Mouse (Mus musculus) midbrain, embryonic 14.5 days (tissue): ENCODE measurements around the gene Apoa2. TPM values are rescaled to one million over a fixed set of nuclear protein-coding genes. Genes with fewer than 3 reads are reported as not detected.
A peak's percentile ranks its signal among the peaks of the same experiment; 100 is the strongest.

Experiments used
- ATAC-seq: fragments of 200-750 bp; cut with Nextera tagmentation; 2 replicates; pipeline ENCODE4 v1.8.0; 2017; ENCODE audit warnings: moderate number of reproducible peaks, moderate library complexity; ENCODE audit not compliant: low FRiP score, low TSS enrichment
- DNase-seq: peaks from one replicate; pipeline ENCODE4 v3.0.0-alpha.2; 2015
- H3K27ac ChIP-seq: fragments of 300-500 bp; sonication (generic); replicated peaks from 2 replicates; pipeline ENCODE4 v1.5.1; 2014; ENCODE audit warnings: mild to moderate bottlenecking, low read depth, low read length, moderate library complexity
- H3K27me3 ChIP-seq: fragments of 300-500 bp; sonication (generic); 2 replicates; pipeline ENCODE4 v1.6.1; 2014; ENCODE audit warnings: low read length, control low read depth, mixed read lengths; ENCODE audit not compliant: control insufficient read depth, insufficient read depth
- H3K36me3 ChIP-seq: fragments of 300-500 bp; sonication (generic); 2 replicates; pipeline ENCODE4 v1.6.1; 2014; ENCODE audit warnings: low read length, control low read depth; ENCODE audit not compliant: control insufficient read depth, insufficient read depth
- H3K4me1 ChIP-seq: fragments of 300-500 bp; sonication (generic); 2 replicates; pipeline ENCODE4 v1.6.1; 2014; ENCODE audit warnings: mild to moderate bottlenecking, antibody characterized with exemption, low read length, control low read depth; ENCODE audit not compliant: control insufficient read depth, insufficient read depth
- H3K4me2 ChIP-seq: fragments of 300-500 bp; sonication (generic); 2 replicates; pipeline ENCODE4 v1.6.1; 2014; ENCODE audit warnings: mild to moderate bottlenecking, low read length, moderate library complexity
- H3K4me3 ChIP-seq: fragments of 300-500 bp; sonication (generic); replicated peaks from 2 replicates; pipeline ENCODE4 v1.5.1; 2014; ENCODE audit warnings: low read depth, low read length
- H3K9ac ChIP-seq: fragments of 300-500 bp; sonication (generic); replicated peaks from 2 replicates; pipeline ENCODE4 v1.6.1; 2014; ENCODE audit warnings: mild to moderate bottlenecking, low read length, moderate library complexity
- H3K9me3 ChIP-seq: fragments of 300-500 bp; sonication (generic); 2 replicates; pipeline ENCODE4 v1.6.1; 2016; ENCODE audit warnings: low read length, control low read depth, mixed read lengths; ENCODE audit not compliant: control insufficient read depth
- WGBS: fragments of 180-500 bp; shearing (Covaris S2); extraction: QIAGEN DNeasy Blood & Tissue Kit; methylation state at CpG from one replicate; pipeline ENCODE4 v1.1.7; 2014; 5-methylcytosine and 5-hydroxymethylcytosine counted together
- polyA plus RNA-seq: library from polyadenylated mRNA; unstranded; fragments of >200 nt; fragmentation: Nextera tagmentation; extraction: Ambion mirVana; gene quantifications from 2 replicates; pipeline ENCODE4 v1.2.1, GENCODE M21; 2014

Apoa2 gene
- polyA plus RNA-seq, 1 experiment from 2014 or later: 4.1 TPM

- 37% methylated on average over 3 of the region's 3 CpGs for WGBS
- Histone ChIP-seq H3K4me1 (peaks cover 36% of the 10 kb centered on the region), H3K27me3 (no peaks in the 10 kb centered on the region), H3K27ac (0 out of 2 replicates have a peak overlapping the region, but pooled peaks have one; percentile 8), H3K9me3 (no peaks in the 10 kb centered on the region), H3K4me2 (no peak overlapping the region), H3K9ac (no peak overlapping the region), H3K36me3 (peaks cover 13% of the 10 kb centered on the region), H3K4me3 (no peak overlapping the region)
- no peak for DNase-seq
- no peak for ATAC-seq
Observed at GRCm38 (mm10) chr1:171248386-171249226, 23.8 kb downstream of the Apoa2 start.

DNA sequence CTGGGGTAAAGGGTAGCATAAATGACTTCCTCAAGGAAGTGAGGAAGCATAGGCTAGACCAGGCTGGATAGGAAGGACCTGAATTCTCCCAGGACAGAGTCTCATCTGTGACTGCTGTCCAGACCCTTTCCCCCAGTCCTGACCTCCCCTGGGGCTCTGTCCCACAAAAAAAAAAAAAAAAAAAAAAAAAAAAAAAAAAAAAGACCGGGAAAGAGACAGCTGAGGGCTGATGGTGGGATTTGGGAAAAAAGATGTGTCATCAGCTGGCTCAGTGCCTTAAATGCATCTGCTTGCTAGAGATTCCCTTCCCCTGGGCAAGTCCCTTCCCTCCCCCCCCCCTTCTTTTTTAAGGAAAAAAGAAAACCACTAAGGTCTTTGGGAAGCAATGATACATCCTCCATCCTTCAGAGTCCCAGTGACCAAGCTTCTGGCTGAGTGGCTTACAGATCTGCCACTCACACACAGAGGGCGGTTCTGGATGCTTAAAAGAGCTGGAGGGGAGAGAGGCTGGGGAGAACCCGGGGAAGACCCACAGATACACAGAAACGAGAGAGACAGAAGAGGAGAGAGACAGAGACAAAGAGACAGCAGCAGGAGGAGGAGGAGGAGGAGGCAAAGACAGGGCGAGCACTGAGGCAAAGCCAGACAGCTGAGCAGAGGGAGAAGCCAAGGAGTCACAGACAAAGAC is 25.2 kb downstream of the Apoa2 start, which contains the start of gene Adamts4:
Gene Adamts4, plus strand, starts transcription at position 509 of the 688 bp plus-strand sequence.
- peak within 1 kb of the TSS; percentile 39 for H3K9ac ChIP-seq
- peak; percentile 71 for DNase-seq
- H3K4me1 ChIP-seq: peaks cover 36% of the 10 kb centered on the region
- H3K27ac ChIP-seq: no peak within 1 kb of the TSS; the same call in 1 of the 2 replicates
- ATAC-seq: no peak
- peak within 1 kb of the TSS; percentile 25 for H3K4me3 ChIP-seq
- no peaks in the 10 kb centered on the region for H3K27me3 ChIP-seq
- no peaks in the 10 kb centered on the region for H3K9me3 ChIP-seq
- peak within 1 kb of the TSS; percentile 55 for H3K4me2 ChIP-seq
- WGBS: 5% methylated on average over 5 of the region's 5 CpGs
- H3K36me3 ChIP-seq: peaks cover 1% of the 10 kb centered on the region; the same call in 1 of the 2 replicates

GRCm38 (mm10) chr1:171250680-171251593 is 26.1 kb downstream of the Apoa2 start, which contains the start of gene Ndufs2:
Gene Ndufs2, minus strand, starts transcription at chr1:171251388.
- H3K9me3 ChIP-seq: no peaks in the 10 kb centered on the region
- WGBS: 9% methylated on average over 26 of the region's 26 CpGs
- H3K4me2 ChIP-seq: peak within 1 kb of the TSS; percentile 55
- no peaks in the 10 kb centered on the region for H3K36me3 ChIP-seq
- ATAC-seq (no peak), DNase-seq (peak; percentile 46)
- H3K9ac ChIP-seq: peak within 1 kb of the TSS; percentile 39
- no peaks in the 10 kb centered on the region for H3K27me3 ChIP-seq
- H3K4me3 ChIP-seq: peak within 1 kb of the TSS; percentile 25
- peaks cover 30% of the 10 kb centered on the region for H3K4me1 ChIP-seq
- peak within 1 kb of the TSS; percentile 6; the same call in 1 of the 2 replicates for H3K27ac ChIP-seq

- Histone ChIP-seq H3K9ac (peak overlapping the region; percentile 39; the same call in 1 of the 2 replicates), H3K4me3 (peak overlapping the region; percentile 25), H3K4me2 (peak overlapping the region; percentile 55), H3K36me3 (no peaks in the 10 kb centered on the region), H3K27ac (0 out of 2 replicates have a peak overlapping the region, but pooled peaks have one; percentile 6), H3K27me3 (no peaks in the 10 kb centered on the region), H3K4me1 (peaks cover 26% of the 10 kb centered on the region), H3K9me3 (no peaks in the 10 kb centered on the region)
- ATAC-seq (no peak), DNase-seq (peak; percentile 48)
- 2% methylated on average over 13 of the region's 13 CpGs for WGBS
Observed at GRCm38 (mm10) chr1:171251594-171252324, 26.9 kb downstream of the Apoa2 start.

DNA sequence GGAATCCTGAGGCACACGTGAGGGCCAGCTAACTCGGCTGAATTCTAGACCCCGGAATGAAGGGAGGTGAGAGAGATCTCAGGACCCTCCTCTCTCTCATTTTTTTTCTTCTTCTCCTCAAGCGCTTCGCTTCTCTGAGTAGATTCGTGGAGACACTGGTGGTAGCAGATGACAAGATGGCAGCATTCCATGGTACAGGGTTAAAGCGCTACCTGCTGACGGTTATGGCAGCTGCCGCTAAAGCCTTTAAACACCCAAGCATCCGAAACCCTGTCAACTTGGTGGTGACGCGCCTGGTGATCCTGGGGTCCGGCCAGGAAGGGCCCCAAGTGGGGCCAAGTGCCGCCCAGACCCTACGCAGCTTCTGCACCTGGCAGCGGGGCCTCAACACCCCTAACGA is 27.6 kb downstream of the Apoa2 start:
- Histone ChIP-seq H3K4me2 (peak overlapping the region; percentile 55), H3K9ac (peak overlapping the region; percentile 39; the same call in 1 of the 2 replicates), H3K9me3 (no peaks in the 10 kb centered on the region), H3K36me3 (no peaks in the 10 kb centered on the region), H3K4me3 (no peak overlapping the region), H3K27ac (0 out of 2 replicates have a peak overlapping the region, but pooled peaks have one; percentile 6), H3K4me1 (peaks cover 26% of the 10 kb centered on the region), H3K27me3 (no peaks in the 10 kb centered on the region)
- no peak for ATAC-seq
- peak; percentile 34 for DNase-seq
- whole genome bisulfite sequencing: 41% methylated on average over 17 of the region's 17 CpGs

DNA sequence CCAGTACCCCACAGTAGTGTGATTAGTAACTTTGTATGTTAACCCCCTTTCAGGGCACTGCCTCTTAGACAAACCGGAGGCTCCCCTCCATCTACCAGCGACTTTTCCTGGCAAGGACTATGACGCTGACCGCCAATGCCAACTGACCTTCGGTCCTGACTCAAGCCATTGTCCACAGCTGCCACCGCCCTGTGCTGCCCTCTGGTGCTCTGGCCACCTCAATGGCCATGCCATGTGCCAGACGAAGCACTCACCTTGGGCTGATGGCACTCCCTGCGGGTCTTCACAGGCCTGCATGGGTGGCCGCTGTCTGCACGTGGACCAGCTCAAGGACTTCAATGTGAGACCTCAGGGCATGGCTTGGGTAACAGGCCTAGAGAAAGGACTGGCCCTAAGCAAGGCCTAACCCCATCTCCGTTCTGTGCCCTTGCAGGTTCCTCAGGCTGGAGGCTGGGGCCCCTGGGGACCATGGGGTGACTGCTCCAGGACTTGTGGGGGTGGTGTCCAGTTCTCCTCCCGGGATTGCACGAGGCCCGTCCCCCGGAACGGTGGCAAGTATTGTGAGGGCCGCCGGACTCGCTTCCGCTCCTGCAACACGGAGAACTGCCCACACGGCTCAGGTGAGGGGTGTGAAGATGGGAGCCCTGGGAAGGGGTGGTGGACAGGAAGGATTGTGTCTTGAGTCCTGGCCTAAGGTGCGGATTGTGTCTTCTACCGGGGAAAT is 31.4 kb downstream of the Apoa2 start:
- H3K27me3 ChIP-seq: no peaks in the 10 kb centered on the region
- no peak overlapping the region for H3K9ac ChIP-seq
- WGBS: 92% methylated on average over 24 of the region's 24 CpGs
- peaks cover 7% of the 10 kb centered on the region for H3K4me1 ChIP-seq
- H3K4me3 ChIP-seq: no peak overlapping the region
- DNase-seq (no peak), ATAC-seq (no peak)
- H3K4me2 ChIP-seq: no peak overlapping the region
- H3K9me3 ChIP-seq: no peaks in the 10 kb centered on the region
- H3K36me3 ChIP-seq: no peaks in the 10 kb centered on the region
- no peak overlapping the region for H3K27ac ChIP-seq

GRCm38 (mm10) chr1:171256937-171257548 is 32.2 kb downstream of the Apoa2 start:
- WGBS: 68% methylated on average over 15 of the region's 15 CpGs
- Histone ChIP-seq H3K4me2 (no peak overlapping the region), H3K27me3 (no peaks in the 10 kb centered on the region), H3K27ac (no peak overlapping the region), H3K4me3 (no peak overlapping the region), H3K36me3 (no peaks in the 10 kb centered on the region), H3K4me1 (0 out of 2 replicates have a peak, but pooled peaks cover 3% of the 10 kb centered on the region), H3K9ac (no peak overlapping the region), H3K9me3 (no peaks in the 10 kb centered on the region)
- no peak for ATAC-seq
- peak; percentile 89 for DNase-seq
